Mouse (Mus musculus) liver, postnatal 0 days (tissue): ENCODE measurements around the gene Nmnat2.

Experiments
- CTCF ChIP-seq: sonication (generic); IDR thresholded peaks from 2 replicates; pipeline ENCODE4 v1.5.1; 2016; ENCODE audit warnings: antibody characterized with exemption, low read depth
- EP300 ChIP-seq: IDR thresholded peaks from 2 replicates; pipeline ENCODE4 v1.6.1; 2016; ENCODE audit warnings: antibody characterized with exemption, low read depth, mild to moderate bottlenecking

DNA sequence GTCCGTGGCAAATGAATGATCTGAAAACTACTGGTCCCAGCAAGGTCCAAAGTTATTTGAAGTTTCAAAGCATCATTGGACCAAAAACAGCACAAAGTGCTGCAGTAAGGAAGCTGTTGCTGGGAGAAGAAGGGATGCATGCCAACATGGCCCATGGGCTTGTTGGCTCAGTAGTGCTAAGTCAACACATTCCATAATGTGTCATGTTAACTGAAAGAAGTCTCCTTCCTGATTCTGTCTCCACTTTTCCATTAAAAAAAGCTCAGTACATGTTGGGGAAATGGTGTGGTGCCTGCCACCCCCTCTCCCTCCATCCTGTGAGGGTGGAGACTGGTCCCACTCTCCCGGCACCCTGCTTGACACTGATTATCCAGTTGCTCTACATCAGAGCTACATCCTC, 86.3 kb downstream of the Nmnat2 start:
- TF ChIP-seq CTCF = no peak
- TF ChIP-seq EP300 = no peak
